Mouse (Mus musculus) layer of hippocampus, adult 8-10 months (tissue): ENCODE data around the gene Gpatch4. TPM values are rescaled to one million over a fixed set of nuclear protein-coding genes. Genes with fewer than 3 reads are reported as not detected.

ENCODE experiments used
- DNase-seq, 2 experiments: peaks; one replicate each; pipeline ENCODE4 v3.0.0; 2022; ENCODE audit warnings: low spot score in 2 of 2
- total RNA-seq, 4 experiments: library from RNA; stranded (reverse); gene quantifications; 2 replicates each; pipeline ENCODE4 v1.2.4; 2022

Gpatch4 gene
- total RNA-seq, 4 experiments from 2014 or later = 14.0 to 19.9 (median 16.1) TPM

DNA sequence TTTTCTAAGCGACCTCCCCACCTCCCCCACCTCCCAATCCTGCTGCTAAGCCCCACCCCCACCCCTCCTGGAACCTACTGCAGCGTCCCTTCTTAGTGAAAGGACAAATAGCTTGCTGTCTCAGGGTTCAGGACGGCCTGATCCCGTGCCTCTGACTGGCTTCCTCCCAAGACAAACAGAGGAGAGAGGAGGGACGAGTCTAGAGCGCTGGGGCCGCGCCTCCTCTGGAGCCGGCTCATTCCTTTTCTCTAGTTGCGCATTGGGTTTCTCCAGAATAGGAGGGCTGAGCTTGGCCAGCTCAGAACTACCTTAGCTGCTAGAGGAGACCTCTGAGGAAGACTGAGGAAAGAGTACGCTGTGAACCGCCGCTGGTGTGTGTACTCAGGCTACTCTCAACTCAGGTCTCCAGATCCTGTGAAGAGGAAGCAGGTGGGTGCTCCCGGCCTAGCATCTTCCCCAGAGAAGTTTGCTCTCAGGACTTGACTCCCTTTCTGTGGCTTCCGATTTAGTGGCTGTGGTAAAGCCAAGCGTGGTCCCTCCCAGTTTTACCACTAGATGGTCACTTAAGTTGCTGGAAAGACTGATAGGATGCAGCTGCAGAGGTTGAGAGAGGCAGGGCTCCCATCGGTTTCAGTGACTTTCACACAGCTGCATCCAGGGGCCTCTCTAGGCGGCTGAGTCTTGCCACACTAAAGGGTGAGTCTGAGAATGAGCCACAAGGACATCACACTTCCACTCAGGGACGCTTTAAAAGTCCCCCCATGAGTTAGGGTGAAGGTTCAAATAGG is 12.1 kb upstream of the Gpatch4 start:
- peak; percentile 54 for DNase-seq

DNA sequence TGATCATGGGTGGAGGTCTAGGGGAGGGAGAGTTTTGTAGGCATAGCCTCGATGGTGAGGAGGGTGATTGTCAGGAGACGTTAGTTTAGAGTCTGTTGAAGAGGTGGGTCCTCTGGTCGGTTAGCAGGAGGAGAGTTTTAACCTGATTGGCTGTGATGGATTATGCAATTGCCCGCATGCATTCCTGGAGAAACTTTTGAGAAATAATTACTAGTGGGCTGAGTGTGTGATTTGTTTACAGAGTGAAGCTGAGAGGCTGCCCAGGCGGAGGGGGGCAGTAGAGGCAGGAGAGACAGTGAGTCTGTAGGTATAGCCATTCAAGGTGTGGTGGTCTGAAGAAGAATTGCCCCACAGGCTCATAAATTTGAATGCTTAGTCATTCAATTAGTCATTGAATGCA is 9.4 kb upstream of the Gpatch4 start:
- DNase-seq = no peak

DNA sequence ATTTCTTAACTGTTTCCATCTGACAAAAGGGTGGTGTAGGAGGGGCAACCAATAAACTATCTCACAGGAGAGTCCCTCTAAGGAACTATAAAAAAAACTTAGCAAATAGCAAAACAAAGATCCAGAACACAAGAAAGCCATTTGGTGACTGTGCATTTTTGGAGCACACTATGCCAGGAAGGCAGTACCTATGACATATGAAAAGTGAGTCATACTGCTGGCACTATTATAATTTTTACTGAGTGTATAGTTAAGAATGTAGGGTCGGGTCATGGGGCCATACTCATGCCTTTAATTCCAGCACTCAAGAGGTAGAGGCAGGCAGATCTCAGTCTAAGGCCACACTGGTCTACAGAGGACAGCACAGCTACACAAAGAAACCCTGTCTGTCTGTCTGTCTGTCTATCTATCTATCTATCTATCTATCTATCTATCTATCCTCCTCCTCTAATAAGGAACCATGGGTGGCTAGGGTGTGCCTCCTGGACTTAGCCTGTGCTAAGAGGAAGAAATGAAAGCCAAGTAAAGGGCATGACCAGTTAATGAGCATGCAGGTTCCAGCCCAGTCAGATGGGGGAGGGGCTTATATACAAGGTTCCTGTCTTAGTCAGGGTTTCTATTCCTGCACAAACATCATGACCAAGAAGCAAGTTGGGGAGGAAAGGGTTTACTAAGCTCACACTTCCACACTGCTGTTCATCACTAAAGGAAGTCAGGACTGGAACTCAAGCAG is 7.2 kb upstream of the Gpatch4 start:
- no peak for DNase-seq

DNA sequence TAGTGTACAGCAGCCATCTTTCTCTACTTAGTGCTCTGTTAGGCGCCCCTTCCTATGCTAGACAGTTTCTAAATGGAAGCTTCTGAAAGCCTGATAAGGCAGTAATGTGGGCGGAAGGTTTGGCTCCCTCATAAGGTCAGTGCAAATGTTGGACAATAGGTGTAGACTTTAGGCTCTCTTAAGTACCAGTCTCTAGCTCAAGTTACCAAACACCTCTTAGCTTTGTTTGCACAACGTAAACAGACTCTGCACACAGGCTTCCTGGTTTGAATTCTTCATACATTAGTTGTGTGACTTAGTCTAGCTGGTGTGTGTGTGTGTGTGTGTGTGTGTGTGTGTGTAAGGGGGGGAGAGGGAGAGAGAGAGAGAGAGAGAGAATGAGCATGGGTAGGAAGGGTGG is 6.6 kb downstream of the Gpatch4 start:
- no peak for DNase-seq

DNA sequence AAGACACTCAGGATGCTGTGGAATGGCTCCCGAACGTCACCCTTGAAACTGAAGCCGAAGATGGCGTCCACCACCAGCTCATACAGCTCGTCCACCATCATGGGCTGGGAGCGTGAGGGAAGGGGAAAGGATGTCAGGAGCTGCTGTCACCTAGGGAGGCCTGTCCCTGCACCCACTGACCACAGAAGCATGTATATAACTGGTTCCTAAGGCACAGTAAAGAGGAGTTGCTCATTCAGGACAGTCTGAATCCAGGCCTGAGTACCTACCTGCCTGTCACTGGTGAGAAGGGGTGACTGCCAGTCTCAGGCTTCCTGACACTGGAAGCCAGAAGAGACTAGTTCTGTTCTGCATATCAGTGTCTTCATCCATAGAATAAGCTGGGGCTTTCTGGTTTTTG is 14.1 kb downstream of the Gpatch4 start:
- no peak for DNase-seq

DNA sequence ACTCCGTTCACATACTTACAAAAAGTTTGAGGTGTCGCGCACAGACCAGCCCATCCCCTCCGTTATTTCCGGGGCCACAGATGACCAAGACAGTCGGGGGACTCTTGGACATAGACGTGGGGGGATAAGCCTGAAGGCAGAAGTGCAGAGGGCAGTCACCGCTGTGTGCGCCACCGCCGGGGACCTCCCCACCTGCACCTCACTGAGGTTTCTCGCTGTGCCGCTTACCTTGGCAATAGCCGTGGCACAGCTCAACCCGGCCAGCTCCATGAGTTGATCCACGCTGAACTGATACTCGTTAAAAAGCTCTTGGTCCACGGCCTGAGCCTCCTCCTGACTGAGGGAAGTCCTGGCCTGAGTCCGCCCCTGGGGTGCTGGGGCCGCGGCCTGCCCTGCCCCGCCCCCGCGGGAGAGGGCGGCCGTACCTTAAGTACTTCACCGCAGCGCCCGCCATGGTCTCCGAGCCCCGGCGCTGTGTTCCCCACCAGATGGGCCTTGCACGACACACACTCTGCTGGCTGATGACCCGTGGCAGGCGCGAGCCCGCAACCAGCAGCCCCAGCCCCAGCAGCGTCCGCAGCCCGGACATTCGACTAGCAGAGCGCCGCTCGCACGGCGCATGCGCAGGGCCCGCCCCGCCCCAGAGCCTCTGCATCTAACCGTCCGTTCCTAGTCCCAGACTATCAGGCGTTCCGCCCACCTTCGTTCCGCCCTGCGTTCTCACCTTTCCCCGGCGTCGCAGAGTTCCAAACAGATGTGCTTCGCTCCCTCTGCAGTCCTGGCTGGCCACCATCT is 15.2 kb downstream of the Gpatch4 start, which contains the start of gene Naxe:
Gene Naxe, minus strand, starts transcription at position 594 of the 795 bp plus-strand sequence.
- peak; percentile 64 to 79 for DNase-seq

DNA sequence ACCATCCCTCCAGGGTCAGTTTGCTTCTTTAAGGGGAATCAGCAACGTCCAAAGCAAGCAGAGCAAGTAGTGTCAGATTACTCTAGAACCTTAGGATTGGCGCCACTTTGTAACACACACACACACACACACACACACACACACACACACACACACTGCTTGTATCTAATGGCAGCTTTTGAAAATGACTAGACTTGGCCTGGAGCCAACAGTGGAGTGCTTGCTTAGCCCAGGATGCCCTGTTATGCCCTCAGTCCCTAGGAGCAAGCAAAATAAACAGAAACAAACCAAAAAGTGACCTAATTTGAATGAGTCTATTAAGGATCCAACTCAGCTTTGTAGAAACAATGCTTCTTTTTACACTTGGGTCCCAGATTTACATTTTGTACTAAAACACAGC is 25.5 kb downstream of the Gpatch4 start:
- DNase-seq = no peak

DNA sequence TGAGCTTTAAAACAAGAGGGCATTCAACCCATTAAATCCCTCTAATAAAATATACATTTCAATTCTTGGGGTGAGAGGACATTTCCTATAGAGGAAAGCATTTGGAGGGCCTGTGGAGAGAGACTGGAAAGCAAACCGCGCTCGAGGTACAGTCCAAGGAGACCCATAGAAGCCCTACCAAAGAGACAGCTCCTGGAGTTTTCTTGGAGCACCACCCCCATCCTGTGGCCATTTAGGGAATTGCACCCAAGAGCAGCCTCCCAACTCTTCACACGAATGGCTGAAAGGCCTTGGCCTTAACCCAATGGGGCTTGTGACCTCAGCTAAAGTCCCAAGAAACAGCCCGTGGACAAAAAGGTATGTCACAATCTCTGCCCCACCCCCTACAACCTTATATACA is 28.9 kb downstream of the Gpatch4 start:
- peak; percentile 81 to 93 for DNase-seq

DNA sequence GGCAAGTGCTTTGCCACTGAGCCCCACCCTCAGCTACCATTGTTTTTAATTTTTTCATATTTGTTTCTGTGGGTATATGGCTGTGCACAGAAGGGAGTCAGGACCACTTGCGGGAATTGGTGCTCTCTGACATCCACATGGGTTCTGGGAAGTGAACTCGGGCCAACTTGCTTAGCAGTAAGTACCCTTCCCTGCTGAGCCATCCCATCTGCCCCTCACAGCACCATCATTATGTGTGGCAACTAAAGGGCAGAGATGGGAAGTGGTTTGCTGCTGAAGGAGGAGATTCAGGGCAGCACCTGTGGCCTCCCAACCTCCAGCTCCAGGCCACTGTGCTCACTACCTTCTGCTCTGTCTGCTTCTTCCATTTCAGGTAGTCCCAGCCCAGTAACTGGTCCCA is 30.7 kb downstream of the Gpatch4 start:
- DNase-seq = no peak

DNA sequence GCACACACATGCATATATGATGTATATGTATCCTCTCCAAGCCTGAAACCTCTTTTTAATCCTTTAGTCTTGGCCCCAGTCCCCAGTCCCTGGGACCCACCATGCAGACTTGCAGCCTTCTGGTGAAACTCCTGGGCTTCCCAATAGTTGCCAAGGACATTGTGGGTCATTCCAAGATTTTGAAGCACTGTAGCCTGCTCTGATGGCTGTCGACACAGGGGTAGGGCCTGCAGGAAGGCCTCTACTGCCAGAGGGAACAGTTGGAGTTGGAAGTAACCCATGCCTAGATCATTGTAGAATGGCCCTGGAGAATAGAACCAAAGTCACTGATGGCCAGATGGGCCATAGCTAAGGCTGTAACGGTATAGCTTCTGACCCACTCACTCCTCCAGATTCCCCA is 31.4 kb downstream of the Gpatch4 start:
- DNase-seq = no peak

DNA sequence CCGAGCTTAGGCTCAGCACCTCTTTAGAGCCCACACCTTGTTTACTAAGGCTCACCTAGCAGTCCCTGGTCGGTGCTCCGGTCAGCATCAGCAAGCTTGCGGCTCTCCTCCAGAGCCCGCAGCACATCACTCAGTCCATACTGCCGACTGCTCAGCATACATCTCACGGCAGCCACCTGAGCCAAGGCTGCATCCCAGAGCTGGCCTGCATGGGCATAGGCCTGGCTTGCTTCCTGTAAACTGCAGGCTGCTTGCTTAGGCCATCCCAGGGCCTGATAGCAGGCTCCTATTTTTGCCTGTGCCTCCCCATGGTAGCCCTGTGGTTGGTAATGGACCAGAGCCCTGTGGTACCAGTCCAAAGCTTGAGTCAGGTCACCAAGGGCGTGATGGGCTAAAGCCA is 31.9 kb downstream of the Gpatch4 start:
- DNase-seq = no peak

DNA sequence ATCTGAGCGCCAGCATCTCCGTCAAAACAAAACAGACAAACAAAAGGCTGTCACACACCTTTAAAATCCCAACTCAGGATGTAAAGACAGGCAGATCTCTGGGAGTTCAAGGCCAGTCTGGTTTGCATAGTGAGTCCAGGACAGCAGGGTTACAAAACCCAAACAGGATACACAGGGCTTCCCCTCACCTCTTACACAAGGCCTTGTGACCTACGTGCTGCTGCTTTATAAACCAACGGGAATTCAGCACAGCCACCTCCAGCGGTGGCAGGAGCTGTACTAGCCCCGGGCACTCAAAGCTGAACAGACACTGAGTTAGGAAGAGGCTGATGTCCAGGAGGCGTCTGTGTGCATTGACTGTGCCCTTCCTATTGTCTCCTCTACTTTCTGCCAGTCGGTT is 34.5 kb downstream of the Gpatch4 start:
- no peak for DNase-seq

DNA sequence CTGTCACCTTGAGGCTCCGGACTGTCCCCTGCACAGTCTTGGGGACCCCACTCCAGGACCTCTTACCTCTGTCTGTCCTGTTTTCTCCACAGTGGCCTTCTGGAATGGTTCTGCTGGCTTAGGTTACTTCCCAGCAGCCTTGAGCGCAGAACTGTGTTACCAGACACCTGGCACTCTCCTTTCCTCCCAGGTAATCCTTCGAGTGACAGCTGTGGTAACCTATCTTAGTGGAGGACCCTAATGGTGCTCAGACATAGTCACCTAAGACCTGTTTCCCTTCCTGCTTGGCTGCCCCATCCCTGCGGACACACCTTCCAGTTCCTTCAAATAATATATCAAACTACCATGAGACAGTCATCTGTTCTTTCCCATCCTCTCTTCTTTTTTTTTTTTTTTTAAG is 35.3 kb downstream of the Gpatch4 start, which contains the start of gene Ttc24:
Gene Ttc24, minus strand, starts transcription at position 101 of the 400 bp plus-strand sequence.
- no peak for DNase-seq

DNA sequence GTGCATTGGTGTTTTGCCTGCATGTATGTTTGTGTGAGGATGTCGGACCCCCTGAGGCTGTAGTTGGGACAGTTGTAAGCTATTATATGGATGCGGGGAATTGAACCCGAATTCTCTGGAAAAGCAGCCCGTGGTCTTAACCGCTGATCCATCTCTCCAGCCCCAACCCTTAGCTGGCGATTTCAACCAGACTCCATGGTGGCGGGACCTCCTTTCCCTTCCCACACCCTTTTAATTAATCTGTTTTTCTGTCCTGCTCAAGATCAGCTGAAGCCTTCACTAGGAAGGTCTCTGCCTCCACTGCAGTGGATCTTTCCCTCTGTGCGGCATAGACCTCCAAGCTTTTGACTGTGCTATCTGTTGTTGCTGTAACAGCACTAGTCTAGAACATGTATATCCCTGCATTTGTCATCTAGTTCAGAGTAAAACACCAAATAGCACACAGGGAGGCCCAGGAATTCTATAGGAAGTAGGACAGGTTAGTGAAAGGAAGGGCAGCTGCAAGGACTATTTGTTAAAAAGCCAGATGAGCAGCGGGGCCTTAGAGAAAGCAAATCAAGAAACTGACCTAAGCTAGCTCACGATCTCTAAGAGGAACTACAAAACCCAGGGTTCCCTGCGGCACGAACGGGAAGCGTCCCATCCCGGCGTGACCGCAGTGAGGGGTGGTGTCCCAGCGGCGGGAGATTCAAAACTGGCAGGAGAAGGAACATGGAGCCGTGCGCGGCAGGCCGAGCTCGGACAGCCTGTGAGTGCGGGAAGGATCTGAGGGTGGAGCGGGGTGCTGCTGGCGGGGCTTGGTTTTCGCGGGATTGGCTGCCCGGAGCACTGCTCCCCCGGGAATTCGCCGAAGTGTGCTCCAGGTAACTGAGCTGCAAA is 38.7 kb downstream of the Gpatch4 start, which contains the start of gene Iqgap3:
Gene Iqgap3, plus strand, starts transcription at position 627 of the 879 bp plus-strand sequence.
- peak; percentile 80 to 84 for DNase-seq

DNA sequence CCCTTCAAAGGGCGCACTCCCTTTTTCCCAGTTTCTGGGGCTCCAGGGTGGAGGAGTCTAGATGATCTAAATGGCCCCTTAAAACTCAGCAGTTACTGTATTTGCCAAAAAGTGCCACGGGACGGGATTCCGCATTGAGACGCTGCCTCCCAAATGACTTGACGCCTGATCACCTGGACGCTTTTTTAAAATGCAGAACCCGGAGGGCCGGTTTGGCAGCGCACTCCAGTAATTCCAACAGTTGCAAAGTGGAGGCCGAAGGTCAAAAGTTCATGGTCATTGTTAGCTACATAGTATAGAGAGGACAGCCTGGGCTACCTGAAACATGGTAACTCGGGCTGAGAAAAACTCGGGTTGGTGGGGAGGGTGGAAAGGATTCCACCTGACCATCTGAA is 39.3 kb downstream of the Gpatch4 start:
- no peak for DNase-seq

DNA sequence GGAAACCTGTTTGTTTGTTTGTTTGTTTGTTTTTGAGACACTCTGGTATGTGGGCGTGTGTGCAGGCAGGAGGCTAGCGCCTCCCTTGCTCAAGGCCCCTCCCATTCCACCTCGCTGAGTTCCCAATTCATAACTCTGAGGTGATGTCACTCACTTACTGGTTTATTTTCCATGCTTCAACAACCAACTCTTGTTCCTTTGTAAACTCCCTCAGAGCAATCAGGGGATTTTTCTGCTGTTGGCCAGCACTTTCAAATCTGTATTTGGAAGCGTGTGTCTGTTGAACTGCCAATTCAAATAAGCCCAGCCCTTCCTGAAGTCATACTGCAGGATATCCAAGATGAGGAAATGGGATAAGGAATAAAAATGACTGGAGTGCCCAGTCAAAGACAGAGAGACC is 39.8 kb downstream of the Gpatch4 start:
- DNase-seq = no peak

DNA sequence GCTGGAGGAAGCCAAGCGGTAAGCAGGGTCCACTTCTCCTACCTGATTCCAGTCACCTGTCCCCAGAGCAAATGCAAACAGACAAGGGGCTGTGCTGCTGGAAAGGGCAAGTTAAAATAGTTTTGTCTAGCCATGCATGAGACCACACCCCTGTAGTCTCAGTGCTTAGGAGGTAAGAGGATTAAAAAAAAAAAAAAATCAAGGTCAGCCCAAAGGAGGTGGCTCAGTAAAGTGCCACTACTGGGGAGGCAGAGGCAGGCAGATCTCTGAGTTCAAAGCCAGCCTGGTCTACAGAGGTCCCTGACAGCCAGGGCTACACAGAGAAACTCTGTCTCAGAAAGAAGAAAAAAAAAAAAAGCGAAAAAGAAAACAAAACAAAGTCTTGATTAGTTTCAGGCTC is 41.1 kb downstream of the Gpatch4 start:
- no peak for DNase-seq

DNA sequence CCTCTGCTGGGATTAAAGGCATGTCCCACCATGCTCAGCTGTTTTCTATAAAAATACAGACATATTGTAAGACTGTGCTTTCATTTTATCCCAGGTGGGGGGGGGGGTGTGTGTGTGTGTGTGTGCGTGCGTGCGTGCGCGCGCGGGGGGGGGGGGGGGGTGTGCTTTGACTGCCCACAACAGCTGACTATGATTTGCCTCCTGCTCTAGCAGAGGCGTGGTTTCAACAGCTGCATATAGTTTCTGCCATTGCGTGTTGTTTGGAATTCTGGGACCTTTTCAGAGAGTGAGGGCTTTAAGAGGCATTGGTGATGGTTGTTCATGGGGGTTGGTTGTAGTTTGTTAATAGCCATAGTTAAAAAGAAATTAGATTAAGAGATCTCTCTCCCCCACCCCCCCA is 42.6 kb downstream of the Gpatch4 start:
- no peak for DNase-seq

DNA sequence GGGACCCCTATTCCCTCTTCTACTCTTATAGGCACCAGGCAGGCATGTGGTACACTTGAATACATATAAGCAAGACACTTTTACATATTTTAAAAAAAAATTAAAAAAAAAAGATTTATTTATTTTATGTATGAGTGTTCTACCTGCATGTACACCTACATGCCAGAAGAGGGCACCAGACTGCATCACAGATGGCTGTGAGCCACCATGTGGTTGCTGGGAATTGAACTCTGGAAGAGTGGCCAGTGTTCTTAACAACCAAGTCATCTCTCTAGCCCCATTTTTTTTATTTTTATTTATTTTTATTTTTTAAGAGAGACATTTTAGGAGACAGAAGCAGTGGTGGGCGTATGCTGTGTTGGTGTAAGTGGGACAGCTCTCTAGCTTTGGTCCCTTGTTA is 44.8 kb downstream of the Gpatch4 start:
- no peak for DNase-seq

DNA sequence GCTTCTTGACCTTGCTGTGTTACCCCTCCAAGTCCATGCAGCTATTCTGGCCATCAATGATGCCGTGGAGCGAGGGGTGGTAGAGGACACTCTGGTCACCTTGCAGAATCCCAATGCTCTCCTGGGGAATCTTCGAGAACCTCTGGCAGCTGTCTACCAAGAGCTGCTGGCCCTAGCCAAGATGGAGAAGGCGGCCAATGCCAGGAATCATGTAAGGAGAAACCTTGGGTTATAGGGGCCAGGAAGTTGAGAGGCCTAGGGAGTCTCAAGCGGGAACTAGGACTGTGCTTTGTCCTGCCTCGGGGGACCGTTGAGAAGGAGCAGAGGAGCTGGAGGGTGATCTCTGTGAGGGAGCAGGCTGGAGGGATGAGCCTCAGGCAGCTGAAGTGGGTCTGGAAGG is 47.2 kb downstream of the Gpatch4 start:
- DNase-seq = no peak

DNA sequence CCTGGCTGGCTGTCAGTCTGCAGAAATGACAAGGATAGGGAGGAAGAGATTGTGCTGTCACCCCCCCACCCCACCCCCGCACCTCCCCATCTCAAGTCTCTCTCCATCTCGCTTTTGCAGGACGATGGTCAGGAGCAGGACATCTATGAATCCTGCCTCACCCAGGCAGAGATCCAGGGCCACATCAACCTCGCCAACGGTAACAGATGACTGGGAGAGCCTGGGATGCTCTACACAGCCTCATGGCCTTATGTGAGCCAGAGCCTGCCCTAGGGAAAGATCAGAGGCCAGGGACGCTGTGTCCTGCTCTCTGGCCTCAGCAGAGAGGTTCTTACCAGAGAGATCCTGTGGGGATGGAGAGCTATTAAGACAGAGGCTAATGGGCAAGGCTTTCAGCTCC is 47.7 kb downstream of the Gpatch4 start:
- no peak for DNase-seq
